Mouse (Mus musculus) liver, adult 2 months (tissue): Measurements from ENCODE around the gene Spcs2. TPM values are rescaled to one million over a fixed set of nuclear protein-coding genes. Genes with fewer than 3 reads are reported as not detected.
A peak's percentile ranks its signal among the peaks of the same experiment; 100 is the strongest.

ENCODE experiments used
- DNase-seq: peaks from one replicate; pipeline ENCODE4 v3.0.0-alpha.2; 2011; ENCODE audit warnings: low read depth, low spot score; ENCODE audit errors: extremely low read depth
- H3K27ac ChIP-seq: fragments of 200-500 bp; replicated peaks from 2 replicates; pipeline ENCODE4 v1.5.1; 2012; ENCODE audit warnings: low read depth, mild to moderate bottlenecking, control low read depth, inconsistent platforms, low read length; ENCODE audit not compliant: insufficient read depth
- H3K27me3 ChIP-seq: fragments of 200-500 bp; 2 replicates; pipeline ENCODE4 v1.6.1; 2012; ENCODE audit warnings: mild to moderate bottlenecking, moderate library complexity, low read length, inconsistent platforms; ENCODE audit not compliant: control insufficient read depth, insufficient read depth
- H3K36me3 ChIP-seq: fragments of 200-500 bp; 2 replicates; pipeline ENCODE4 v1.6.1; 2012; ENCODE audit warnings: low read length, inconsistent platforms; ENCODE audit not compliant: control insufficient read depth, insufficient read depth
- H3K4me1 ChIP-seq: fragments of 200-500 bp; 2 replicates; pipeline ENCODE4 v1.6.1; 2011; ENCODE audit warnings: low read length; ENCODE audit not compliant: control insufficient read depth, insufficient read depth
- H3K4me3 ChIP-seq: fragments of 200-500 bp; 2 replicates; pipeline ENCODE4 v1.5.1; 2011; ENCODE audit warnings: low read depth, mild to moderate bottlenecking, control low read depth, low read length, moderate library complexity; ENCODE audit not compliant: insufficient read depth
- H3K79me2 ChIP-seq: fragments of 200-500 bp; 2 replicates; pipeline ENCODE4 v1.6.1; 2012; ENCODE audit warnings: inconsistent platforms, mild to moderate bottlenecking, low read length, moderate library complexity; ENCODE audit not compliant: control insufficient read depth, insufficient read depth
- H3K9ac ChIP-seq: fragments of 200-500 bp; 2 replicates; pipeline ENCODE4 v1.6.1; 2012; ENCODE audit warnings: low read depth, mild to moderate bottlenecking, control low read depth, inconsistent platforms, low read length
- CTCF ChIP-seq: fragments of 200-500 bp; IDR thresholded peaks from 2 replicates; pipeline ENCODE4 v1.5.1; 2011; ENCODE audit warnings: low read depth, low read length, control low read depth
- POLR2A ChIP-seq: fragments of 200-500 bp; IDR thresholded peaks from 2 replicates; pipeline ENCODE4 v1.6.1; 2011; ENCODE audit warnings: low read length, control low read depth; ENCODE audit not compliant: insufficient read depth; ENCODE audit errors: extremely low read depth
- WGBS: fragments of 180-500 bp; shearing (Covaris S2); methylation state at CpG from one replicate; pipeline ENCODE4 v1.1.7; 2018; 5-methylcytosine and 5-hydroxymethylcytosine counted together
- polyA plus RNA-seq: library from polyadenylated mRNA; depleted of rRNA; stranded (reverse); fragments of >200 nt; gene quantifications from 2 replicates; pipeline ENCODE4 v1.2.3, GENCODE M21; 2012
- total RNA-seq: library from RNA; depleted of rRNA; stranded (reverse); fragments of >200 nt; gene quantifications from 2 replicates; pipeline ENCODE4 v1.2.3, GENCODE M21; 2014

The Spcs2 gene
- total and polyA plus RNA-seq, 2 experiments = 30.4 to 82.3 TPM

DNA sequence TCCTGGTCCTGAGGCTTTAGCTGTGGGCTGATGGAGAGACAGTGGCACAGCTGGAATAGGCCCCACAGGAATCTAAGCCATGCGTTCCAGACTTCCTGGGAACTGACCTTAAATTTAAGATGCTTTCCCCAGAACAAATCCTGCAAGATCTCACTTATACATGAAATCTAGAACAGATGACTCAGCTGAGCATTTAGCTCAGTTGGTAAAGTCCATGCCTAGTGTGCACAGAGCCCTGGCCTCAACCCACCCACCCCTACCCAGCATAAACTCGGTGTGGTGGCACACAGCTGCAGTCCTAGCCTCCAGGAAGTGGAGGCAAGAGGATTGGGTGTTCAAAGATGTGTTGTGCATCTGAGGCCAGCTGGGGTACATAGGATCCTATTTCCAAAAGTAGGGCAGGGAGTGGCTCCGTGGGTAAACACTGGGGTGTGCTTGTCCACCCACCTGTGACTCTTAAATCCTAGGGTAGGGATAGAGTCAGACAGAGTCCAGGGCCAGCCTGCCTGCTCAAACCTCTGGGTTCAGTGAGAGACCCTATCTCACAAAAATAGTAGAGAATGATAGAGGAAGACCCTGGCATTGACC lies 27.0 kb upstream of the Spcs2 start:
- H3K9ac ChIP-seq = no peak overlapping the region

DNA sequence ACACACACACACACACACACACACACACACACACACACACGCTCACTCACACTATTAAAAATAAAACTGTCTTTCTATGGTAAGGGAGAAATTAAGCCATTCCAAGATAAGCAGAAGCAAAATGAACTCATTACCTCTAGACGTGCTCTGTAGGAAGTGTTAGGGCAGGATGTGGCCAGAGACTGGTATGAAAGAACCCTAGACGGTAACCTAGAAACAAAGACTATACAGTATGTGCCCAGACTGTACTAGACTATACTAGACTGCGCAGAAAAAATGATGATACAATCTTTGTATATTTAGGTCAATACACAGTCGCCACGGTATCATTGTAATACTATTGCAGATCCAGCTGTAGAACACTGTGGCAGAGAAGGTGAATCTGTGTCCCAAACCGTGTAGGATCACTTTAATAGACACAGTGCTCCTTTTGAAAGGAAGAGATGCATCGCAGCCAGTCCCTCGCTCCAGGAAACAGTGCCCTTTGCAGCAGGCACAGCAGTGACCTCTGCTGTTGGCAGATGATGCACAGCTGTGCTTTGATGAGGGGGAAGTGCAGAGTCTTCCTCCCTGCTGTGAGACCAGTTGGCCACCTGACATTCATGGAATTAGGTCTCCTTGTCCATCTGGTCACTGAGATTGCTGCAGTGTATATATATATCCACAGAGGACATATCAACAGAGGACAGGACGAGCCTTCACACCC lies 26.1 kb upstream of the Spcs2 start:
- no peak for DNase-seq
- H3K79me2 ChIP-seq = no peaks in the 10 kb centered on the region
- TF ChIP-seq CTCF = peak; percentile 48
- no peak for TF ChIP-seq POLR2A
- no peaks in the 10 kb centered on the region for H3K36me3 ChIP-seq
- 55% methylated on average over 10 of the region's 10 CpGs for WGBS
- H3K27ac ChIP-seq = no peak overlapping the region
- no peak overlapping the region for H3K9ac ChIP-seq
- H3K4me3 ChIP-seq = no peak overlapping the region
- no peaks in the 10 kb centered on the region for H3K4me1 ChIP-seq
- H3K27me3 ChIP-seq = no peaks in the 10 kb centered on the region

More for the DNA sequence above, 27.0 kb upstream of the Spcs2 start:
- no peak overlapping the region for H3K4me3 ChIP-seq
- no peaks in the 10 kb centered on the region for H3K79me2 ChIP-seq
- WGBS = 77% methylated on average over 3 of the region's 3 CpGs
- no peaks in the 10 kb centered on the region for H3K27me3 ChIP-seq
- H3K27ac ChIP-seq = no peak overlapping the region
- H3K36me3 ChIP-seq = no peaks in the 10 kb centered on the region
- no peaks in the 10 kb centered on the region for H3K4me1 ChIP-seq
- no peak for TF ChIP-seq POLR2A
- no peak for TF ChIP-seq CTCF
- no peak for DNase-seq

DNA sequence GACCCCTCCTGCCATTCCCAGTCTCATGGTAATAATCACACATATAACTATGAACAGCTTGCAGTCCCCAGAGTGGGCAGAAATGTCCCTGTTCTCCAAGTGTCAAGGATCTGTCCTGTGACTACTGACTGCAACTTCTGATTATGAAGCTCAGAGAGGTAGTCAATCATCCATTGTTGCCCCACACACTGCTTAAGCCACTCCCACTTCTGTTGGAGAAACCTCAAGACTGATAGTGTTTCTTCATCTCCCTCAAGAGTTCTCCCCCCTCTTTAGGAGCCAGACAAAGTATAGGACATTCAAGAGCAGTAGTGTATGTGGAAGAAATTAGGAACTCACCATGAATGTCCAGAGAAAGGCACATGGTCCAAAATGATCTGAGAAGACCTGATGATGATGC lies 24.5 kb upstream of the Spcs2 start:
- H3K4me1 ChIP-seq = no peaks in the 10 kb centered on the region
- no peak overlapping the region for H3K9ac ChIP-seq
- H3K4me3 ChIP-seq = no peak overlapping the region
- no peaks in the 10 kb centered on the region for H3K36me3 ChIP-seq
- H3K79me2 ChIP-seq = no peaks in the 10 kb centered on the region
- H3K27ac ChIP-seq = no peak overlapping the region
- no peak for TF ChIP-seq POLR2A
- TF ChIP-seq CTCF = no peak
- H3K27me3 ChIP-seq = no peaks in the 10 kb centered on the region
- DNase-seq = no peak

DNA sequence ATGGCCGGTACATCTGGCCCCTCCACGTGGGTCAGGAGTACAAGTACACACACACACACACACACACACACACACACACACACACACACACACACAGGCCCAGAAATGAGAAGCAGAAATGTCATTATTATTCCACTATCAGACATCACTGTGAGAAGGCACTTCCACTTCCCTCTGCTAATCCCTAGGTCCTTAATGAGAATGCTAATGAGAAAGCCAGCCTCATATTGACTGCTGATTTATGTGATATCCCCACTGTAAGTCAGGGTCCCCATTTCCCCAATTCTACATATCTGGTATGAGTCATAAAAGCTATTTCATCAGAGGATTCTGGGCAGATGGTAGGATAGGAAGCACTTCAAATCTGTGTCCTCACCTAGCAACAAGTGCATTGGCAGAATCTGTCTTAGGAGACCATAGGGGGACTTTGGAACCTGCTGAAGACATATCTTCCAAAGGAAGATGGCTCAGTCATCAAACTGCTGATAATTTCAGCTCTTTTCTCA lies 24.0 kb upstream of the Spcs2 start:
- DNase-seq = no peak
- Histone ChIP-seq H3K36me3 (no peaks in the 10 kb centered on the region), H3K79me2 (no peaks in the 10 kb centered on the region), H3K4me1 (no peaks in the 10 kb centered on the region), H3K9ac (no peak overlapping the region), H3K27ac (no peak overlapping the region), H3K27me3 (no peaks in the 10 kb centered on the region), H3K4me3 (no peak overlapping the region)
- WGBS = 61% methylated on average over 2 of the region's 2 CpGs
- TF ChIP-seq POLR2A (no peak), CTCF (no peak)

DNA sequence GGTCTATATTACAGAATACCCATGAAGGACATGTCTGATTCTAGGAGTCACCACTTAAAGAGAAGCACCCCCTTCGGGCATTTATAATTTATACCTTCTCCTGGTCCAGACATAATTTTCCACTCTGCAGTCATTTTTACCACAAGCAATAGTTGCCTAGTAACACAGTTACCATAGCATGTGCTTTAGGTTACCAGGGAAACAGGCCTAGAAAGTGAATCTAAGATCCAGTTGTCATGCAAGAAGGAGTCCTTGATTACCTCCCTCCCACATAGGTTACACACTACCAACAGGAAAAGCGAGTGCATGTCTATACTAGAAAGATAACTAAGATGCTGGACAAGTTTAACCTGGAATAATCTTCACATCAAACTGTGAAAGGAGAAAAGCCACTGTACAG lies 15.0 kb upstream of the Spcs2 start:
- Histone ChIP-seq H3K79me2 (no peaks in the 10 kb centered on the region), H3K36me3 (no peaks in the 10 kb centered on the region), H3K4me3 (no peak overlapping the region), H3K4me1 (peaks cover 3% of the 10 kb centered on the region), H3K27ac (no peak overlapping the region), H3K27me3 (no peaks in the 10 kb centered on the region), H3K9ac (no peak overlapping the region)
- TF ChIP-seq POLR2A (no peak), CTCF (no peak)
- 77% methylated on average over 2 of the region's 2 CpGs for WGBS
- DNase-seq = no peak

DNA sequence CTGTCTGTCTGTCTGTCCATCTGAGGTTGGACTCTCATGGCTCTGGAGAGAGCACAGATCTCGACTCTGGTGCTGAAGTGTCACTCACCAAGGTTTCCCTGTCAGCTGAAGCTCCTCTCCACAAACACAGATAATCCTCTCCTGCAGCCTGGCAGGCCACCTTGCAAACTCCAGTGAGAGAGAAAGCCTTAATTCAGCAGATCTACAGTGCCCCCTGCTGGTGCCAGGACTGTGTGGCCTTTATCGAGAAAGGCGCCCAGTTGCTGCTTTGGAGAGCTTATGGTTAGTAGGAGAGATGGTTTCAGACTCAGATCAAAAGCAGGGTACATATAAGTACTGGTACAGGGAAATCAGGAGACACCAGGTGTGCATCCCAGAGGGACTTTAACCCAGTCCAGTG lies 13.1 kb upstream of the Spcs2 start:
- H3K27me3 ChIP-seq = no peaks in the 10 kb centered on the region
- peaks cover 3% of the 10 kb centered on the region for H3K4me1 ChIP-seq
- no peaks in the 10 kb centered on the region for H3K79me2 ChIP-seq
- H3K4me3 ChIP-seq = no peak overlapping the region
- no peak overlapping the region for H3K27ac ChIP-seq
- TF ChIP-seq POLR2A (no peak), CTCF (peak; percentile 95)
- 2% methylated on average over 3 of the region's 3 CpGs for WGBS
- no peak overlapping the region for H3K9ac ChIP-seq
- DNase-seq = peak; percentile 71
- no peaks in the 10 kb centered on the region for H3K36me3 ChIP-seq
